Mouse (Mus musculus): ENCODE measurements at regions not wholly inside any gene's neighbourhood (a gene's known extent, or its start where the extent isn't known, plus 50 kb on each side); places are given as distances from the start of the nearest gene placed in this dataset.

GRCm38 (mm10) chr1:183514281-183514983 lies 96.4 kb downstream of the Hhipl2 start:
- TF ChIP-seq CTCF (IDR thresholded peaks at IDR 0.05; ENCODE audit: extremely low read depth, insufficient read length, insufficient replicate concordance, low read depth, low read length) (no peak), POLR2A (IDR thresholded peaks at IDR 0.05; ENCODE audit: low read depth, low read length) (no peak)
